Mouse (Mus musculus) cerebral cortex, adult 2 months (tissue): ENCODE results near the gene Gm2056.

Experiments
- WGBS: fragments of 180-500 bp; shearing (Covaris S2); methylation state at CpG from one replicate; pipeline ENCODE4 v1.1.7; 2018; 5-methylcytosine and 5-hydroxymethylcytosine counted together

The Gm2056 gene

GRCm38 (mm10) chr12:88026704-88027103, at the start of gene Gm2056:
TSS of gene Gm2056 (plus strand) at chr12:88027004.
- WGBS: 72% methylated on average over 1 of the region's 1 CpGs

- WGBS: 71% methylated on average over 3 of the region's 3 CpGs
These were observed 22.7 kb upstream of the Gm2056 start for GRCm38 (mm10) chr12:88004118-88004517.

GRCm38 (mm10) chr12:88011548-88011947, 15.3 kb upstream of the Gm2056 start, which contains the start of gene Gm2075:
TSS of gene Gm2075 (plus strand) at chr12:88011848.
- WGBS: no CpG with 5 or more reads among the region's 1 CpGs

- WGBS: 81% methylated on average over 2 of the region's 2 CpGs
These were observed 8.1 kb upstream of the Gm2056 start, which contains the start of gene Gm6803 for GRCm38 (mm10) chr12:88018671-88019070. TSS of gene Gm6803 (minus strand) at chr12:88018771.

GRCm38 (mm10) chr12:88032250-88032649, 5.4 kb downstream of the Gm2056 start:
- WGBS: 92% methylated on average over 5 of the region's 5 CpGs

GRCm38 (mm10) chr12:88039703-88040102, 12.9 kb downstream of the Gm2056 start:
- WGBS: 92% methylated on average over 1 of the region's 1 CpGs

GRCm38 (mm10) chr12:88045226-88045625, 18.4 kb downstream of the Gm2056 start:
- 48% methylated on average over 1 of the region's 1 CpGs for WGBS
